Mouse (Mus musculus): ENCODE data around the gene Abca6. TPM values are rescaled to one million over a fixed set of nuclear protein-coding genes. Genes with fewer than 3 reads are reported as not detected.

Gene Abca6
- polyA plus RNA-seq (2012; rRNA removed), result 2.5 and 3.1 TPM in 2 replicates

DNA sequence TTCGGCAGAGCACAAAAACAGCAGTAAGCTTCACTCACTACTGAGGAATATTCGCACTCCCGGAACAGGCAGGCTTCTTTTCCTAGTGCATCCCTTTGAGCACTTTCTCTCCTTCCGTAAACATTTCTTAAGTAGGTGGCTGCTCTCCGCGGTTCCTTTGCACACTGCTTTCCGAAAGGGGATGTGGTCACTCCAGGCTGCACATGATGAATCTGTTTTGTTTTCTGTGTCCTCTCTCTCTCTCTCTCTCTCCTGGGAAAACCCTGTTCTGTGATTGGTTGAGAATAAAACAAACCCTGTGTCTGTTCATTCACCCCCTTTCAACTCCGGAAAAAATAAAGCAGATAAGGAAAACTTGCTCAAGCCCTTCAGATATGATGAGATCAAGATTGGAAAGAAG, at the start of gene Abca6:
TSS of gene Abca6 (minus strand) at position 243 of the 400 bp plus-strand sequence.

DNA sequence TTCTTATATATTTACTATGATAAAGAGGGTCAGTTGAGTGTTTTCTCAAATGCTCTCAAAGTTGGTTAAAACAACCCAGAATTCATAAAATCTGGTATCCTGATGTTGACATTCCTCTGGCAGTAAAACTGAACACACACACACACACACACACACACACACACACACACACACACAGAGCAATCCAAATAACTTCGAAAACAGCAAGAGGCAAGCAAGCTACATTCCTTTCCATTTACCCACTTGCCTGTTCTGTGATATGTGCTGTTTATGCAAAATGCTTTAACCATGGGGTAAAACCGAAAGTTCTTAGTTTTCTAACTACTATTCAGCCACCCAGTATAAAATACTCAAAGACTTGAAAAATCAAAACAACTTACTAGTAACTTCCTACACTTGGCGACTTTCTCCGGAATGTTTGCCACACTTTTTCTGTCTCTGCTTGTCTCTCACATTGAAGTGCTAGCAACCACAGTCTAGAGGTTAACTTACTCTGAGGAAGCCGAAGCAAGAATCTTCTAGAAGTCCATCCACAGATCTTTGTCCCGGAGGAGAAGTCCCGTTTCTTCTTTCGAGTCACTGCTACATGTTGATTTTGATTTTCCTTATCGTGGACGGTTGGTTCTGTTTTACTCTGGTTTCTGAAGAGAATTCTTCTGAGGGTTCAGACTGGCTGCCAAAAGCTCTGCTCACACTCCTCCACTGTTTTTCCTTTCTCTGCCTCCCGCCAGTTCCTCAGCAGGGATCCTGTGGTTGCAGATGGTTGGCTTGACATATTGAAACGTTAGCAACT, 83.9 kb downstream of the Abca6 start, which contains the start of gene Abca9:
TSS of gene Abca9 (minus strand) at position 738 of the 793 bp plus-strand sequence.

Other genes starting within 250 kb of the Abca6 start
- 0.77 and 1.0 TPM in 2 replicates for gene Abca8a, start 155.8 kb downstream of the Abca6 start, polyA plus RNA-seq (2012; rRNA removed)
- gene Abca9, start 83.6 kb downstream of the Abca6 start, polyA plus RNA-seq (2012; rRNA removed), result 0.40 and 0.44 TPM in 2 replicates
- 0.27 and 0.28 TPM in 2 replicates for gene Abca5, start 85.9 kb upstream of the Abca6 start, polyA plus RNA-seq (2012; rRNA removed)
- gene Map2k6, start 147.3 kb upstream of the Abca6 start, polyA plus RNA-seq (2012; rRNA removed), result 3.3 TPM in 2 replicates